ENCODE assay signal across 17 mouse cellular contexts in the genomic region with DNA sequence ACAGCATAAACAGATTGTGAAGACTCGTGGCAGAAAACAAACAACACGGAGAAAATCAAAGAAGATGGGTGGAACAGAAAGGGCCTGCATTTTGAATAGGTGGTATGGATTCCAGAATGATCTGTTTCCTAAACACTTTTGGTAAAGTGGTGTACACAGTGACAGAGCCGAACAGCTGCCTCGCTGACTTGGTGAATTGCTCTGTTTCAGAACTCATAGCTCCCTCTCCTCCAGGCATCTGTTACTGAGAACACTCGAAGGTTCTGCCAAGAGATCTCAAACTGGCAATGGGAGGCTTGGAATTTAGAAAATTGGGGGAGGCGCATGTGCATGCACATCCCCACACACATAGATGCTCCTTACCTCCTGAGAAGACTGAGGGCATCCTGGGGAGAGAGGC.
DNase-seq lines count a peak whose midpoint lies in the region; ATAC-seq and TF ChIP-seq lines count a peak whose summit lies in the region.
"Had no signal": no experiment of that assay in that cellular context is flagged by ENCODE, and none has a peak within 500 bp of the region (broad histone marks: within the 10 kb centered on the region; RNA-seq: fewer than 3 reads in every experiment).

No protein-coding gene starts in this region.

- H3K9me3 ChIP-seq in ES-Bruce4 (replicated peaks; ENCODE audit: control insufficient read depth, insufficient read depth, low read length, poor library complexity, severe bottlenecking): peaks cover 16% of the 10 kb centered on the region
- no peaks in the 10 kb centered on the region for H3K9me3 ChIP-seq in hindbrain, embryonic 13.5 days
- H3K9me3 ChIP-seq: hindbrain, embryonic 12.5 days had no signal

- TF ChIP-seq POLR2A in ES-Bruce4 (IDR thresholded peaks at IDR 0.05; ENCODE audit: insufficient read depth, low read length): no peak

- H3K4me1 ChIP-seq in ES-Bruce4 (ENCODE audit: control insufficient read depth, insufficient read depth, low read length): no peaks in the 10 kb centered on the region
- H3K4me1 ChIP-seq in hindbrain, embryonic 13.5 days (replicated peaks): peaks cover 17% of the 10 kb centered on the region; the same call in 1 of the 2 replicates

- H3K36me3 ChIP-seq in ES-Bruce4 (ENCODE audit: control insufficient read depth, insufficient read depth, low read length, poor library complexity, severe bottlenecking): no peaks in the 10 kb centered on the region
- H3K36me3 ChIP-seq in hindbrain, embryonic 13.5 days: no peaks in the 10 kb centered on the region
- H3K36me3 ChIP-seq: hindbrain, embryonic 12.5 days had no signal

- ATAC-seq in hindbrain, embryonic 13.5 days (ENCODE audit: low FRiP score): no peak
- ATAC-seq: activated CD4-positive, CD25-positive, alpha-beta regulatory T cell, adult 4 months; CD4-positive, CD25-positive, alpha-beta regulatory T cell, adult 4 months; midbrain, embryonic 16.5 days had no signal

- no peak for TF ChIP-seq EP300 in ES-Bruce4 (IDR thresholded peaks at IDR 0.05; ENCODE audit: insufficient read depth, low read depth, low read length)

- H3K4me2 ChIP-seq in hindbrain, embryonic 13.5 days: no peak overlapping the region
- H3K4me2 ChIP-seq: hindbrain, embryonic 12.5 days; lung, embryonic 14.5 days had no signal

- peak overlapping the region; percentile 12; the same call in 1 of the 2 replicates for H3K27ac ChIP-seq in ES-Bruce4 (ENCODE audit: insufficient read depth, low read length)
- no peak overlapping the region for H3K27ac ChIP-seq in hindbrain, embryonic 13.5 days
- H3K27ac ChIP-seq: hindbrain, embryonic 12.5 days had no signal

- TF ChIP-seq CTCF in ES-Bruce4 (IDR thresholded peaks at IDR 0.05; ENCODE audit: low read depth, low read length): no peak

- no peaks in the 10 kb centered on the region for H3K27me3 ChIP-seq in ES-Bruce4 (ENCODE audit: control insufficient read depth, insufficient read depth, low read length, poor library complexity, severe bottlenecking)
- no peaks in the 10 kb centered on the region for H3K27me3 ChIP-seq in hindbrain, embryonic 13.5 days
- H3K27me3 ChIP-seq: hindbrain, embryonic 12.5 days had no signal

- H3K9ac ChIP-seq in ES-Bruce4 (ENCODE audit: low read depth, poor library complexity, severe bottlenecking): no peak overlapping the region
- H3K9ac ChIP-seq in hindbrain, embryonic 13.5 days: no peak overlapping the region
- H3K9ac ChIP-seq: hindbrain, embryonic 12.5 days; lung, embryonic 14.5 days had no signal

- 89% methylated on average over 6 of the region's 6 CpGs for WGBS in hindbrain, embryonic 13.5 days

- DNase-seq in brain, adult 2 months (ENCODE audit: low read depth, low spot score): peak; percentile 87
- peak; percentile 81 for DNase-seq in layer of hippocampus, adult 9-11 months
- DNase-seq in right cerebral cortex, adult 2 months (ENCODE audit: low spot score in 2 of 2): peak; percentile 28 to 53
- DNase-seq in gastrocnemius, postnatal 4 days (ENCODE audit: low spot score in 2 of 2): no peak
- DNase-seq in cerebellum, adult 11-12 months: no peak
- DNase-seq: cerebellum, adult 9-10 months; gastrocnemius, postnatal 36 days; kidney, adult 11 months; kidney, postnatal 4 days; liver; lung, embryonic 14.5 days had no signal

- H3K4me3 ChIP-seq in ES-Bruce4 (ENCODE audit: low read depth, low read length): no peak overlapping the region
- no peak overlapping the region for H3K4me3 ChIP-seq in hindbrain, embryonic 13.5 days
- H3K4me3 ChIP-seq: hindbrain, embryonic 12.5 days had no signal

Comparison
In these comparisons a context has a peak if more than half of its experiments do, and no peak if none do; other contexts are left out.
1. DNase-seq: peak in brain, adult 2 months (single experiment), layer of hippocampus, adult 9-11 months (single experiment) and right cerebral cortex, adult 2 months (2 of 2); none in gastrocnemius, postnatal 4 days (0 of 2) and cerebellum, adult 11-12 months (single experiment).